Mouse (Mus musculus): ENCODE results near the gene Skp1a. TPM values are rescaled to one million over a fixed set of nuclear protein-coding genes. Genes with fewer than 3 reads are reported as not detected.
"Not testable (repeated sequence)": the region's sequence is repeated elsewhere in the genome, so short reads cannot be mapped to it uniquely, and the experiment has no call there.

Skp1a gene
- 100 to 1,000 TPM; 474 to 484 TPM for total RNA-seq (2021)

GRCm38 (mm10) chr11:52231606-52232541, at the start of gene Skp1a:
Skp1a (plus strand) TSS chr11:52231995.
- DNase-seq = peak; percentile 94
- intact Hi-C loops (cut with DNase I) = no loop called here

DNA sequence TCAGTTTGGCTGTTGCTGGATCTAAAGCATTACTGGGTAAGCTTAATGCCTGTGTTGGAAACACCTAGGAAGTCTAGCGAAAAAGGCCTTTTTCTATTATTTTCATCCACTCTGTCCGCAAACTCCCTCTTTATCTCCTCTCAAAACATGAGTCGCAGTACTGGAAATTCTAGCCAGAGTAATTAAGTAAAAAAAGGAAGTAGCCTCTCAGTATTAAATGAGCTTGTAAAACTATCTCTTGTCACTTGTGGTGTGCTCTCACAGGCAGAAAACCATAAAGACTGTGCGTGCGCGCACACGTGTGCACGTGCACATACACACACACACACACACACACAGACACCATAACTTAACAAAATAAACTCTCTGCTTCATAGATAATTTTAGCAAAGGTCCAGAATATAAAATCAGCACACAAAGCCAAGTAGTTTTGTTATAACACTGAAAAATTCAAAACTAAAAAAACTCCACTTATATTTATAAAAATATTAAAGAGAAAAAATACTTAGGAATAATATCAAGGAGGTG, 35.2 kb upstream of the Skp1a start:
- intact Hi-C loops (cut with DNase I); DNase-seq: not testable (repeated sequence)

GRCm38 (mm10) chr11:52213887-52214286, 17.9 kb upstream of the Skp1a start, which contains the start of gene Olfr1371:
Olfr1371 (minus strand) TSS chr11:52213987.
- intact Hi-C loops (cut with DNase I) = no loop called here
- DNase-seq = no peak

DNA sequence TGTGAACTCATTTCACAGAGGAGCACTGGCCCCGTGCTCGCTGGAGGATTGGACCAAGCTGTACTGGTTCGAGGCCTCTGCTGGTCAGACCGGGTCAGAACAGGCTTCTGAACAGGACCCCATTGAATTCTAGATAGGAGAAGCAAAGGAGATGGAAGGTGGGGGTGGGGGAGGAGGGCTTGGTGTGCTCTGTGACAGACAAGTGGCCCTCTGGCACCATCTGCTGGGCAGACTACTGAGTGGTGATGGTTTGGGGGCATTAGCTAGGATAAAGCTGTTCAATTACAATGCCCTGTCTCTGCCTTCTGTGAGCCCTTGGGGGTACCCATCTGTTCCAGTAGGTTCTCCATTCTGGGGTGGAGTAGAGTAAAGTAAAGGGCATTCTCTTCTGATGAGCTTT, 11.5 kb upstream of the Skp1a start:
- intact Hi-C loops (cut with DNase I) = loop anchor here (10.0 kb wide), 1 partner anchor 75 kb away; the partner anchor contains the start of gene Olfr1373
- peak; percentile 85 for DNase-seq

GRCm38 (mm10) chr11:52221921-52222320, 9.9 kb upstream of the Skp1a start:
- DNase-seq = not testable (repeated sequence)
- intact Hi-C loops (cut with DNase I) = loop anchor here (10.0 kb wide), 1 partner anchor 77 kb away; the partner anchor contains the start of gene Olfr1373

DNA sequence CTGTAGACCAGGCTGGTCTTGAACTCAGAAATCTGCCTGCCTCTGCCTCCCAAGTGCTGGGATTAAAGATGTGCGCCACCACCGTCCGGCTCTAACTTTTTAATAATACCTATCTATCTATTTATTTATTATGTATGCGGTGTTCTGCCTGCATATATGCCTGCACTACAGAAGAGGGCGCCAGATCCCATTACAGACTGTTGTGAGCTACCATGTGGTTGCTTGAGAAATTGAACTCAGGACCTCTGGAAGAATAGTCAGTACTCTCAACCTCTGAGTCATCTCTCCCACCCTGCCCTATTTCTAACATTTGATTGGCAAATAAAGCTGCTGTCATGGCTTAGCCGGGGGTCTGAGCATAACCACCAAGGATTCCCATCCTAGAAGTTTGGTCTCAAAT, 8.9 kb upstream of the Skp1a start:
- intact Hi-C loops (cut with DNase I) = loop anchor here (10.0 kb wide), 1 partner anchor 78 kb away; the partner anchor contains the start of gene Olfr1373
- no peak for DNase-seq

DNA sequence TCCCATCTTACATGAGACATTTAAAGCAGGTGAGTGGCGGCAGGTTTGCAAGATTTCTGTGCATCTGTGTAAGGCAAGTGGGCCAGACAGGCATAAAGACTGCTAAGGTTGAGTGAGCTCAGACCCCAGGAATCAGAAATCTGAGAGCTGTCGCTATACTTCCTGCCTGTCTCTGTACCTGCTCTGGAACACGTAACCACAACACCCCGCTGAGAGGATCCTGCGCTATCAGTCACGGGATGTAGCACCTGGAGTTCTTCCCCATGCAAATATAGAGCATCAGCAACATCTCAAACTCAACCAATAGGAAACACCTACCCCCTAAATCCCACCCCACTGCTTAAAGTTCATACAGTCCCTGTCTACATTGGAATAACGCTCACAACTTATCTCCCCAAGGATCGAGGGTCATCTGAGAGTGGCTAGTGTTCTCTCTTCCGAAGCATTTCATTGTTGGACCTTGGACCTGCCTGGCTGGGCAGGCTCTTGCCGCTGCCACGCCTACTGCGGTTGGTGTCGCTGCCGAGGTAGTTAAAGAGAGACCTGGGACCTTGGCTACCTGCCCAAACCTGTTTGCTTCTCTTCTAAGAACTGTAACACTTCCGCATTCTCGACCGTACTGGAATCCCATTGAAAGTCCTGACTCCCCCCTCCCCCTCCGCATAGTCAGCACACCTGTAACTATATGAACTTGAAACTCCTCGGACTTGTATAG, 7.7 kb upstream of the Skp1a start:
- no peak for DNase-seq
- intact Hi-C loops (cut with DNase I) = loop anchor here (10.0 kb wide), 1 partner anchor 79 kb away; the partner anchor contains the start of gene Olfr1373

- intact Hi-C loops (cut with DNase I) = loop anchor here (10.0 kb wide), 1 partner anchor 81 kb away; the partner anchor contains the start of gene Olfr1373
- no peak for DNase-seq
These were observed 5.7 kb upstream of the Skp1a start for GRCm38 (mm10) chr11:52225986-52226599.

DNA sequence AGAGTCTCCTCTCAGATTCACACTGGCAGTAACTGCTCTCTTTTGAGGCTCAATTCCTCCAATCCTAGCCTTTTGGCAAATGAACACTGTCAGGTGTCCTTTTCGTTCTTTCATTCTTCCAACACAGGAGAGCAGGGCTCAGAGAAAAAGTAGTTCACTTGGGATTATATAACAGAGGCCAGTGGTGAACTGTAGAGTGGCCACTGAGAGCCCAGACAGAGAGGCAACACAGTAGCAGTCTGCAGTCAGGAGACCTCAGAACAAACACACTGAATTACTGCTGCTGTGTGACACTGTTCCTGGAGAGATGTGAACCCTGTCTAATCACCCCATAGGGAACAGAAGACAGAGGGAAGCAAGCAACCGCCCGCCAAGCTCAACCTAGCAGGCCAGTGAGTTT, 4.7 kb upstream of the Skp1a start:
- DNase-seq = no peak
- intact Hi-C loops (cut with DNase I) = loop anchor here (10.0 kb wide), 1 partner anchor 82 kb away; the partner anchor contains the start of gene Olfr1373

DNA sequence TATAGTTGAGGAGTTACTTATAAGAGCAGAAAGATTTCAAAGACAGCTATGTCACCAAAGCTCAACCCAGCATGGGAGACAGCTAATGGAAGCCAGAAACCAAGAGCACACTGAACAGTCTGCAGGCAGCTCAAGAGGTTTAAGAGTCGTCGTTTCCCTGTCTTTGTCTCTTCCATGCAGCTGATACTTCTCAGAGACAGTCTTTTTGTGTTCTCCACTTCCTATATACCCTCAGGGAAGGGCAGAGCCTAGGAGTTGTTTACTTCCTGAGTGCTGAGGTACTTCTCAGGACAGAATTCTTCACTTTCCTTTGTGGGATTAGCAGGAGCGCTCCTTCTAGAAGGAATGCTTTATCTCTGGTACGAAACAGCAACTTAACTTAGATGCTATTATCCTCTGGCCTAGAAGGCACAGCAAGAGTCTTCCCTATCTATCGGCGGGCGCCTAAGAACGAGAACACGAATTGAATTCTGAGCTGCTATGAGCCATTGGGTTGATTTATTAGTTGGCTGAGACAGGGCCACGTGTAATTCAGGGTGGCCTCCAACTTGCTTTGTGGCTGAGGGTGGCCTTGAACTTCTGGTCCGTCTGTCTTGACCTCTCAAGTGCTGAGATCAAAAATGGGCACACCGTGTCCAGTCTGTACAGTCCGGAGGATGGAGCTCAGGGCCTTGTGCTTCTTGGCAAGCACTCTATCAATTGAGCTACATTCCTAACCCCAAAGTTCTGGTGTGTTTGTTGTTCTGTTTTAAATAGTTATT, 4.1 kb upstream of the Skp1a start:
- no peak for DNase-seq
- intact Hi-C loops (cut with DNase I) = loop anchor here (10.0 kb wide), 1 partner anchor 83 kb away; the partner anchor contains the start of gene Olfr1373

DNA sequence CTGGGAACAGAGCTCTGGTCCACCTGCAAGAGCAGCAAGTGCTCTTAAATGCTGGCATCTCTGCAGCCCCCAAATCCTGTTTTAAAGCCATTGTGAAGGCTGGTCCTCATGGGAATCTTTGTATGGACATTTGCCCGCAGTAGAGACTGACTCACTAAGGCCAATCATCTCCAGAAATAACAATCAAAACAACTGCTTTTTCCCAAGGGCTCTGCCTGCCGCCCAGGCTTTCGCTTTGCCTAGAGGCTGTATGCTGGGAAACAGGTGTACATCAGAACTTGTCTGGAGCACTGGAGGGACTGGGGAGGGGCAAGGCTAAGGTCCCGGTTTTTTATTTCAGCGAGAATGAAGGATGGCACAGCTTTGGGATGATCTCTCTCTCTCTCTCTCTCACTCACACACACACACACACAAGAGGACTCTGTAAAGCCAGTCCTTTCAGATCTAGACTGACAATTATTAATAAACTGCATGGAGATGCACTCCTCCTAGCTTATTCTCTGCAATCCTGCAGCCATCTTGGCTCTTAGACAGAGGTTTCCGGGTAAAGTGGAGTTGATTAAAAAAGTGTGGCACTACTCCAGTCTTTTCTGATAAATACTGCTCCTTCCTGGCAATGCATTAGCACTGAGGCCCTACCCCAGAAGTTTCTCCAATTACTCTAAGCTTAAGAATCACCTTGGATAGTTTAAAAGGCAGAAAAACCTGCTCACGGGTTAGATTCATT, 2.9 kb upstream of the Skp1a start:
- intact Hi-C loops (cut with DNase I) = loop anchor here (10.0 kb wide), 1 partner anchor 84 kb away; the partner anchor contains the start of gene Olfr1373
- DNase-seq = no peak

- DNase-seq = no peak
- intact Hi-C loops (cut with DNase I) = no loop called here
These were observed 1.1 kb upstream of the Skp1a start for GRCm38 (mm10) chr11:52230694-52231093.

DNA sequence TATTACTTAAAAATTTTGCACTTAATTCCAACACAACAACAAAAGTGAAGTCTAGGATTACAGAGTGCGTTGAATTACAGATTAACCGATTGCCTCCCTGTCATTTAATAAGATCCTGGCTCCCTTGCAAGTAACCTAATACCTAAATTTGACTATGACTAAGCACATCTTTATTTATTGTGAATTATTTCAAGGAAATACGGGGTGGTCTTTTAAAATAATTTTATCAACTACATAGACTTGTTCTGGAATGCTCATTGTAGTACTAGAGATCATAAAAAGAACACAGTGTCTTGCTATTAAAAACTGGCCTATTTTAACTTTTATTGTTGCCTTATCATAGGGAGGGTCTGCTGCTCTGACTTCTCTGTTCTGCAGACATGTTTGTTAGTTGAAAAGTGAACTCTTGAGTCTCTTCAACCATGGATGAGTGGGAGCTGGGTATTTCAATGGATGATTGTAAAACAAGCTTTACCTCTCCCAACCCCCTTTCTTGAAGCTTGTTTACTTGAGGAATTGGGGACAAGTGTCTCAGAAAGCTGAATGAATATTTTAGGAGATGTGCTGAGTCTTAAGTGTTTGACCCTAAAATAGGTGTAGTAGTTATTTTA, 1.4 kb downstream of the Skp1a start:
- intact Hi-C loops (cut with DNase I) = no loop called here
- no peak for DNase-seq

GRCm38 (mm10) chr11:52233906-52234305, 2.1 kb downstream of the Skp1a start:
- intact Hi-C loops (cut with DNase I) = no loop called here
- no peak for DNase-seq

DNA sequence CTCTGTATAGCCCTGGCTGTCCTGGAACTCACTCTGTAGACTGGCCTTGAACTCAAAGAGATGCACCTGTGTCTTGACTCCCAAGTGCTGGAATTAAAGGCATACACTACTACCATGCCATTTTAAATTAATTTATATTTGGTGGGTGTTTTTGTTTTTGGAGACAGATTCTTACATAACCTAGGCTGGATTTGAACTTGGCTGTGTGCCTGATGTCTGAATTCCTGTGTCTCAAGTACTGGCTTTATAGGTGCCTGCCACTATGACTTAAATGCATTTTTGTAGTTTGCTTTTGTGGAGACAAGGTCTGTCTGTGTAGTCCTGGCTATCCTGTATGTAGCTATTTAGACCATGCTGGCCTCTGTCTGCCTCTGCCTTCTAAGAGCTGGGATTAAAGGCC, 2.7 kb downstream of the Skp1a start:
- intact Hi-C loops (cut with DNase I) = no loop called here
- no peak for DNase-seq

GRCm38 (mm10) chr11:52240898-52241542, 9.2 kb downstream of the Skp1a start:
- DNase-seq = no peak
- intact Hi-C loops (cut with DNase I) = no loop called here

DNA sequence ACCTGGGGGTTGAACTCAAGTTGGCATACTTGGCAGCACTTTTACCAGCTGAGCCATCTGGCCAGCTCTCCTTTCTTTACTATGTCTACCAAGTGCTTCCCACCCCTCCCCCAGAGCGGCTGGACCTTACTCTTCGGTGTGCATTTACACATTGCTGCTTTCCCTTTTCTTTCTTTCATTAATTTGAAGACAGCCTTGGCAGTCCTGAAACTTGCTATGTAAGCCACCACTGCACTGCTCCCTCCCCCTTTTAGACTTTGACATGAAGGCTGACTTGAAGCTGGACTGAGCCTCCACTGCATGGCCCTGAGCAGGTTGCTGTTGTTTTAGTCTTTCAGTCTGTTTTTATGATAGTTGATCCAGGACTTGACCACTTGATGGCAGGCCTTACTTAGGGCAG, 17.7 kb downstream of the Skp1a start:
- intact Hi-C loops (cut with DNase I) = no loop called here
- DNase-seq = no peak

- no peak for DNase-seq
- intact Hi-C loops (cut with DNase I) = no loop called here
These were observed 20.0 kb downstream of the Skp1a start for GRCm38 (mm10) chr11:52251770-52252169.

Measured in left cerebral cortex, postnatal 4 days (tissue).